Mouse (Mus musculus) frontal cortex, postnatal 36 days (tissue): Measurements from ENCODE around the gene Atg4c.
A peak's percentile ranks its signal among the peaks of the same experiment; 100 is the strongest.

ENCODE experiments used
- DNase-seq, 2 experiments: peaks; one replicate each; pipeline ENCODE4 v3.0.0; 2022; ENCODE audit warnings: low spot score in 2 of 2

The Atg4c gene

DNA sequence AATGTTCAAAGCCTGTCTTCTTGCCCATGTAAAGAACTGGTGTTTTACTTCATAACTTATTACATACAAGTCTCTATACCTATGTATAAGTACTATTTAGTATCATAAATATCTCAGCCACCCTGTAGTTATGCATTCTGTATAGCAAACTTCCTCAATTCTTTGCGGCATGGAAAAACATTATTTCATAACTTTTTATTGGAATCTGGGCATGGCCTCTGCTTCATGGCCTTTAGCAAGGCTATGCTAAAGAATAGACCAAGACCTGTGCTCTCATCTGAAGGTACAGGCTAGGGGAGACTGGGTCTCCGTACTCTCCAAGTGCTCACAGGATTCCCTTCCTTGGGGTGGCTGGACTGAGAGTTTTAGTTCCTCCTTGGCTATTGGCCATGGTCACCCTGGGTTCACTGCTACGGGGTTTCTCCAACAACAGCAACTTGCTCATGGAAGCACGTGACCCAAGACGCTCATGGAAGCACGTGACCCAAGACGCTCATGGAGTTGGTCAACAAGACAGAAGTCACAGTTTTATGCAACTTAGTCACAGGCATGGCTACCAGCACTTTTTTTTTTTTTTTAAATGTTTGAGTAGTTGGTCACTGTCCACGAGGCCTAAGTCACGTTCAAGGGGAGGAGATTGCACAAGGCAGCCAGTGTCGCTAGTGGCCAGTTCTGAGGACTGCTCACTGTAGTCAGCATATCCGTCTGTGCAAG is 7.2 kb upstream of the Atg4c start:
- DNase-seq = no peak

DNA sequence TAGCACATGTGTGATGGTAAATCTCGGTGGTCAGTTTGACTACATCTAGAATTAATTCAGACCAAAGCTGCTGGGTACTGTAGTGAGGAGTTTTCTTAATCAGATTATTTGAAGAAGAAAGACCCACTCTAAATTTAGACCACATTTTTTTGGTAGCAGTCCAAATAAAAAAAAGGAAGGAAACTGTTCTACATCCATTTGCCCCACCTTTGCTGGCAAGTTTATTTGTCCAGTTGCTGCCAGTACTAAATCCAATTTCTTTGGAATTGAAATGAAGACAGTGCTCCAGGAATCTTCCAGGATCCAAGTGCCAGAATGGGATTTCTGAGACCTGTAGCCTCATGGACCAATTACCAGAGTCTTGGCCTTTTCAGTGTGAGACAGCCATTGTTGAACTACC is 1.1 kb upstream of the Atg4c start:
- no peak for DNase-seq

- no peak for DNase-seq
These were observed 520 bp upstream of the Atg4c start for GRCm38 (mm10) chr4:99193214-99193613.

- no peak for DNase-seq
These were observed 1.1 kb downstream of the Atg4c start for GRCm38 (mm10) chr4:99194826-99195225.

DNA sequence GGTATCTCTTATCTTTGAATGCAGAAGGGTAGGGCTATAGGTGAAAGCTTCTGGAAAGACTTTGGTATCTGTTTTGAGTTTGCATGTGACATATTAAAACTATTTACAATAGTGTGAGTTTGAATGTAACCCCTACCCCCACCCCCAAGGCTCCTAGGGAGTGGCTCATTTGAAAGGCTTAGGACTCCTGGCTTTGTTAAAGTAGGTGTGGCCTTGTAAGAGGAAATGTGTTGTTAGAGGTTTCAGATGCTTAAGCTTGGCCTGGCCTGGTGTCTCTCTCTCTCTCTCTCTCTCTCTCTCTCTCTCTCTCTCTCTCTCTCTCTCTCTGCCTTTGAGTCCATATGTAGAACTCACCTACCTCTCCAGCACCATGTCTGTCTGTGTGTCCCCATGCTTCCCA is 5.0 kb downstream of the Atg4c start:
- DNase-seq = no peak

DNA sequence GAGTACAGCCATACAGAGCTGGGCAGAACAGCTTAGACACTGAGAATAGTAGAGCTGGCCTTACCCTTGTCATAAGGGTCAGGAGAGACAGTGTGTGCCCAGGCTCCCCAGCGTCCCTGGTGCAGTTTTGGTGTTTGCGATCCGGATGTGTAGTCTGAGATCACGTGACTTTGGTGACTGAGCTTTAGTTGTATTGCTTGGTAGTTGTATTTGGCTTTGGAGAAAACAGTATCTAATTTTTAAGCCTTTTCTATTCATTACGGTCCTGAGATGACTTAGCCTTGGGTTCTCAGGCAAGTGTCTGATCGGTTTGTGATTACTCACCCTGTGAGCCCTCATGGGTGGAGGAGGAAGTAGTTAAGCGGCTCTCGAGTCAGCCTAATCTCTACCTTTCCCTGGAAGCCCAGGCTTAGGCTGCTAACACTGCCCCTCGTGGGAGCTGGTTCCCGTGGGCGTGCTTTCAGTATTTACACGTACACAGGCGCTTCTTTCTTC is 6.1 kb downstream of the Atg4c start:
- DNase-seq = peak; percentile 16 to 25

DNA sequence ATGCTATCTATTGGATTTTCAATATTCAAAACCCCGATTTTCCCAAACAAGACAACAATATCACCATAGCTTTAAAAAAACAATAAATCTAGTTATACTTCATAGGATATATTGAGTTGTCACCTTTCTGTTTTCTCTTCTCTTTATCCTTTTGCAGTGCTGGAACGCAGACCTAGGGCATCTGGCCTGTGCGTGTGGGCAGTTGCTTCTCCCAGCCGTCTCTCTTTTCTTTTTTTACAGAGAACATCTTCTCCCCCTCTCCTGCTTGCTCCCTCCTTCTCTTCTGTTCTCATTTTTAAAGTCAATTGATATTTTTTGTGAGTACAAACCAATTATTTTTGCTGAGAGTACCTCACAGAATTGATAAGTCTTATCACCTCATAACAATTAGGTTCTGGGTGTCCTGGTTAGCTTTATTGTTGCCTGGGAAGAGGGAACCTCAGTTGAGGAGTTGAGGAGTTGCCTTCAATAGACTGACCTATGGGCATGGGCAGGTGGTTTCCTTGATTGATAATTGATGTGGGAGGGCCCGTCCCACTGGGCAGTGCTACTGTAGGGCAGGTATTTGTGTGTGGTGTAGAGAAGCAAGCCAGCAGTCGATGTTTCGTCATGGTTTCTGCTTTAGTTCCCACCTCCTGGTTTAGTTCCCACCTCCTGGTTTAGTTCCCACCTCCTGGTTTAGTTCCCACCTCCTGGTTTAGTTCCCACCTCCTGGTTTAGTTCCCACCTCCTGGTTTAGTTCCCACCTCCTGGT is 6.8 kb downstream of the Atg4c start:
- DNase-seq = peak; percentile 12 to 41

DNA sequence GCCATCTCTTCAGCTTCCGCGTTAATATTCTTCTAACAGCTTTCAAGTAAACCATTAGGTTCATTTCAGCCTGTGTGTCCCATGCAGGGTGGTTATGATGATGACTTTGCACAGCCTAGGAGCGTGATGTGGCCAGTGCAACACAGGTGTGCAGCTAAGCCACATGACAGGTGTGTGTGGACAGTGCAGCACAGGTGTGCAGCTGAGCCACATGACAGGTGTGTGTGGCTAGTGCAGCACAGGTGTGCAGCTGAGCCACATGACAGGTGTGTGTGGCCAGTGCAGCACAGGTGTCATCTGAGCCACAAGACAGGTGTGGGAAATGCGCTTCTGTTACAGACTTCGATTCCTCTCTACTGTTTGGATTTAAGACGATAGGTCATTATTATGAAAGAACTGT is 12.0 kb downstream of the Atg4c start:
- DNase-seq = no peak

- peak in 1 of 2 experiments; percentile 48 for DNase-seq
These were observed 12.6 kb downstream of the Atg4c start for GRCm38 (mm10) chr4:99206356-99206755.

- DNase-seq = no peak
These were observed 16.4 kb downstream of the Atg4c start for GRCm38 (mm10) chr4:99210087-99210486.

DNA sequence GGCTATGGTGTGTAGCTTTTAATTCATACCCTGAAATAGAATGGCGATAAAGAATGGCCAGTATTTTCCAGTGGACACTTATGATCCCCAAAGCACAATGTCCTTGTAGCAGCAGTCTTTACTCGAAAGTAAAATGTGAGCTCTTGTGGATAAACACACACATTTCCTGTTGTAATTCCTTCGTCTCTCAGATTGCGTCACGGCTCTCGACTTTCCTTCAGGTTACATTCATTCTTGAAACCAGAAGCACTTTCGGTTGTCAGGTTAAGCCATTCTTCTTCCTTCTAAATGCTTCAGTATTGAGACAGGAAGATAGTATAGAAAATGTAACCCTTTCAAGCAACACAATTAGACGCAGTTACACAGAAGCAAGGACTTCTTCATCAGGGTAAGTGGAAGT is 17.9 kb downstream of the Atg4c start:
- DNase-seq = no peak

- DNase-seq = peak in 1 of 2 experiments; percentile 54
These were observed 19.4 kb downstream of the Atg4c start for GRCm38 (mm10) chr4:99213123-99213522.

GRCm38 (mm10) chr4:99222221-99222620 is 28.5 kb downstream of the Atg4c start:
- DNase-seq = no peak

DNA sequence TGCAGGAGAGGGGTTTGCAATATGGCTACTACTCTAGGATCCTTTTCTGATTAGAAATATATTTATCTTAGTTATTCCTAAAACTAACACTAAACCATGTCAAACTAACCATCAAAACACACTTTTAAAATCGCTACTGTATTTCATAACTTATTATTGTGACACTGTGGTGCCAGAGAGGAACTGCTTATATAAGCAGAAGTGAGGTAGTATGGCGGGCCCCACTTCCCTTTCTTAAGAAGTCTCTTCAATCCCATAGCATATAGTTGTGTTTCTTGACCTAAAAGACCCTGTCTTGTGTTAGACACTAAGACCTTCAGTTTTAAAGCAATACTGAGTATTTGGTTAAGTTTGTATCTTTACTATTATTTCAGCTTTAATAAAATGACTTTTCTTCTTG is 31.1 kb downstream of the Atg4c start:
- no peak for DNase-seq

DNA sequence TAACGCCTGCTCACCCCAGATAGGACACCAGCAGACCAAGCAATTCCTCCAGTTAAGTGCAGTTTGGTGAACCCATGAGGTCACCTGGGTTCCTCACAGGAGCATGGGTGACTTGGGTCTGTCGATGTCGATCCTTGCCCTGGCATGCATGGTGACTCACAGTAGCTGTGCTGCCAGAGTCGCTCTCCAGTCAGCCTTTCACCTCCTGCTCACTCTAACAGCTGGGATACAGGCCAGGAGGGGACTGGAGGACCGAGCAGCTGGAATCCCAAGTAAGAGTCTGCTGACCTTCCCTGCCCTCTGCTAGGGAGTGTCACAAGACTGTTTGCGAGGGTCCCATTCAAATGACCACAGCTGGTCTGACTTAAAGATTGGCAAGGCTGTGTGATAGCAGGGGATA is 33.5 kb downstream of the Atg4c start:
- no peak for DNase-seq

DNA sequence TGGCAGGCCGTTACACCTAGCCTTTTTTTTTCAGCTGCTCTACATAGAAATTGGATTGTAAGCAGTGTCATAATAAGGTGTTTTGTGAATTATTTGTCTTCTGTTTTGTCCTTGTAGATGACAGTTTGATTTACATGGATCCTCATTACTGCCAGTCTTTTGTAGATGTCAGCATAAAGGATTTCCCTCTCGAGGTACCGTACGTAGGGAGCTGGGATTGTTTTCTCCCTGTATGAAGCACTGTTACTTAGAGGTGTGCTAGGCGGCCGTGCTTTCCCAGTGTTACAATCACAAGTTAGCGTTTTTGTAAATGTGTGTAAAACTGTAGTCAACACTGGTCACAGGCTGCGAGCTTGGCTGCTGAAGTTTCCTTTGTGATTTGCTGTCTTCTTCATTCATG is 35.6 kb downstream of the Atg4c start:
- DNase-seq = no peak

DNA sequence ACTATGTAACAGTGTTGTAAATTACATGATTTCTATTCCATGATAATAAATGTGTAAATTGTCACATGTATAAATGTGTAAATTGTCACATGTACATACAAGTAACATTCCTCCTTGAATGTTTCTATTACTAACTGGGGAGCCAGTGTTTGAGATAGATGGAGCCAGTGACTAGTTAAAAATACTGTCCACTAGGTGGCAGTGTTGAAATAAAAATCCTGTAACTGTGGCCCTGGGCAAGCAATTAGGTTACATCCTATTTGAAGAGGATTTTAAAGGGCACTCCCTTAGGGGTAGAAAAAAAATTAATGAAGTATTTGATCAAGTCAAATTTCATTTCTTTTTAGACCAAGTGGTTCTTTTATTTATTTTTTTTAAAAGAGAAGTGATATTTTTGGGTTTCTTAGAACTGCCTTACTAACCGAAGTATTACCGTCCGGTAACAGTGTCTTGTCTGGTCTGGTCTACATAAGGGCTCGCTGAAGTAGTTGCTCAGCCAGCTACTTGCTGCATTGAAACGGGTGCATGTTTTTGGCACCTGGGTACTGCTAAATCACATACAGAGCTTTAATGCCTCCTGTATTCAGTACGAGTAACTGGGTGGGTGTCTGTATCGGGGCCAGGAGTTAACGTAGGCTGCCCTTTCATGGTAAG is 41.6 kb downstream of the Atg4c start:
- DNase-seq = peak in 1 of 2 experiments; percentile 35

GRCm38 (mm10) chr4:99238305-99238704 is 44.6 kb downstream of the Atg4c start:
- no peak for DNase-seq

DNA sequence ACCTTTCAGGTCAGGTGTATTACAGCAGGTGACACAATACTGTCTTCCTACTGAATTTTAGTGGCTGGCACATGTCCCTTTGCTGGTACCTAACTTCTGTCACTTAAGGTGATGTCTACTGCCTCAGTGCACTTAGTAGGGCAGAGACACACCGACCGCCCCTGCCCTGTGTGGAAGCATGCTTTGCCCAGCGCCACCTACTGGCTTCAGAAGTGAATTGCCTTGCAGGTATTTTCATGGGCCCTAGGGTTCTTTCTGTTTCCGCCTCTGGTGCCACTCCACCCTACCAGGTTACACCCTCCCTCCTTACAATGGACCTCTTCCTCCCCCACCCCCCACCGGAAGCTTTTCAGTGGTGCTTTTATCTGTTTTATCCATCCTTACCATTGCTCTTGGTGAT is 47.9 kb downstream of the Atg4c start:
- no peak for DNase-seq

DNA sequence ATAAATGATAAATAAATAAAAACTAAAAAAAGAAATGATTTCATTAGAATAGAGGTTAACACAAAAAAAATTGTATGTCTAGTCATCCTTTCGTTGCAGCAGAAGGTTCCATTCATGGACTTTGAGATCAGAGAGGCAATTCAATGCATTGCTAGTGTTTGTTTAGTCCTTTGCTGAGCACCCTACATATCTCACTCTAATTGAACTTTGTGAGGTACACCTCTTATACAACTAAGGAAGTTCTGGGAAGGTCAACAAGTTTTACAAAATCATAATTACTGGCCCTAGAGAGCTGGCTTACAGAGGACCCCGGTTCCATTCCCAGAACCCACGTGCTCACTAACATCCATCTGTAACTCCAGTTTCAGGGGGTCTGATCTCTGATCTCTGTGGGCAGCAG is 55.6 kb downstream of the Atg4c start:
- no peak for DNase-seq

DNA sequence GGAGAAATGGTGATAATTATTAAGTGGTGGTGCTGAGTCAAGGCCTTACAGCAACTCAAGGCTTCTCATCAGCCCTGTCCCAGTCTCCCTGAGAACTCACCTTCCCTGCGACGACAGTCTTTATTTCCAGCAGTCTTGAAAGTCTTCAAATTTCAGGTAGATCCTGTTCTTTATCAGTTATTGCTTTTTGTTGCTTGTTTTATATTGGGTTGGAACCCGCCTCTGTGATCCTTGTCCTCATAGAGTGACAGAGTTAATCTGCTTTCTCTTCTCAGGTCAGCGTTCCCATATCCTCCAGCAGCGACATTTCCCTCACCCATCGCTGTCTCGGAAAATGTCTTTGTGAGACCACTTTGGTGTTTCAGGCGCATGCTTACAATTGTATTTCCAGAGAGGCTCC is 56.1 kb downstream of the Atg4c start:
- DNase-seq = no peak

DNA sequence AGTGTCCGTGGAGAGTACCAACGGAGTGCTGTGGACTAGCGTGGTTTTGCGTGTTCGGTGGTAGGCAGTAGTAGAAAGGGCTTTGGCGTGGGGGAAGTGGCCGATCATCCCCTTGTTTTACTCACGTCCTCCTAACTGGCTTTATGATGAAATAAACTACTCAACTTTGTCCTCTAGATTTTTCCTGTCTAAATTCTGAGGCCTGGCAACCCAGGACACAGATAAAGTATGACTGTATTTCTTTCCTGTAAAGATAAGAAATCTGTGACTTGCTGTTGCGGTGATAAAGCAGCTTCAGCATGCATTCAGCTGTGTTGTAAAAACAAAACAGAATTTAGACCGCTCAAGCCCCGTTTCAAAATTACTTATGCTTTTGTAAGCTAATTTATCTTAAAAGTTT is 59.2 kb downstream of the Atg4c start:
- DNase-seq = no peak

- DNase-seq = no peak
These were observed 69.5 kb downstream of the Atg4c start for GRCm38 (mm10) chr4:99263191-99263590.
